11 mouse cellular contexts compared by ENCODE assay signal in genomic region chr6:144361267-144362038, GRCm38 (mm10).
DNase-seq lines count a peak whose midpoint lies in the region; ATAC-seq and TF ChIP-seq lines count a peak whose summit lies in the region.
"Had no signal": no experiment of that assay in that cellular context is flagged by ENCODE, and none has a peak within 500 bp of the region (broad histone marks: within the 10 kb centered on the region; RNA-seq: fewer than 3 reads in every experiment).

No protein-coding gene starts in this region.

- no peak overlapping the region for H3K4me2 ChIP-seq in forebrain, postnatal 0 days (ENCODE audit: low read depth)
- no peak overlapping the region for H3K4me2 ChIP-seq in kidney, embryonic 15.5 days
- H3K4me2 ChIP-seq in limb, embryonic 12.5 days = peak overlapping the region; percentile 17
- H3K4me2 ChIP-seq: hindbrain, embryonic 15.5 days had no signal

- H3K9ac ChIP-seq in forebrain, postnatal 0 days = no peak overlapping the region
- H3K9ac ChIP-seq in kidney, embryonic 15.5 days = no peak overlapping the region
- H3K9ac ChIP-seq in limb, embryonic 12.5 days (replicated peaks) = no peak overlapping the region
- H3K9ac ChIP-seq: hindbrain, embryonic 15.5 days had no signal

- intact Hi-C loops in left cerebral cortex, postnatal 4 days (cut with DNase I) = no loop called here

- peaks cover 20% of the 10 kb centered on the region for H3K4me1 ChIP-seq in forebrain, embryonic 10.5 days
- H3K4me1 ChIP-seq in forebrain, postnatal 0 days (ENCODE audit: insufficient read depth) = no peaks in the 10 kb centered on the region; the same call in 1 of the 2 replicates
- H3K4me1 ChIP-seq in kidney, embryonic 15.5 days = peaks cover 14% of the 10 kb centered on the region
- H3K4me1 ChIP-seq in kidney, adult 2 months (ENCODE audit: control insufficient read depth, insufficient read depth, low read length) = no peaks in the 10 kb centered on the region
- peaks cover 14% of the 10 kb centered on the region for H3K4me1 ChIP-seq in limb, embryonic 12.5 days (replicated peaks)

- H3K27ac ChIP-seq in forebrain, embryonic 10.5 days = peak overlapping the region; percentile 76
- no peak overlapping the region for H3K27ac ChIP-seq in forebrain, postnatal 0 days (ENCODE audit: low read depth, low read length)
- H3K27ac ChIP-seq in kidney, embryonic 15.5 days = no peak overlapping the region
- no peak overlapping the region for H3K27ac ChIP-seq in kidney, adult 2 months (ENCODE audit: insufficient read depth, low read depth, low read length)
- H3K27ac ChIP-seq in limb, embryonic 12.5 days = 0 out of 2 replicates have a peak overlapping the region, but pooled peaks have one; percentile 23
- H3K27ac ChIP-seq: hindbrain, embryonic 15.5 days had no signal

- no peaks in the 10 kb centered on the region for H3K27me3 ChIP-seq in forebrain, embryonic 10.5 days (ENCODE audit: poor library complexity, severe bottlenecking)
- no peaks in the 10 kb centered on the region for H3K27me3 ChIP-seq in forebrain, postnatal 0 days (ENCODE audit: insufficient read depth, low read length)
- no peaks in the 10 kb centered on the region for H3K27me3 ChIP-seq in kidney, embryonic 15.5 days
- H3K27me3 ChIP-seq in kidney, adult 2 months (replicated peaks; ENCODE audit: control insufficient read depth, insufficient read depth, low read length) = no peaks in the 10 kb centered on the region
- H3K27me3 ChIP-seq in limb, embryonic 12.5 days = no peaks in the 10 kb centered on the region
- H3K27me3 ChIP-seq: Patski had no signal

- peaks cover 10% of the 10 kb centered on the region; the same call in 1 of the 2 replicates for H3K9me3 ChIP-seq in forebrain, embryonic 10.5 days
- no peaks in the 10 kb centered on the region for H3K9me3 ChIP-seq in forebrain, postnatal 0 days (ENCODE audit: low read length)
- no peaks in the 10 kb centered on the region for H3K9me3 ChIP-seq in kidney, embryonic 15.5 days (replicated peaks)
- H3K9me3 ChIP-seq in limb, embryonic 12.5 days = peaks cover 8% of the 10 kb centered on the region
- H3K9me3 ChIP-seq: hindbrain, embryonic 15.5 days had no signal

- H3K4me3 ChIP-seq in forebrain, embryonic 10.5 days = no peak overlapping the region; the same call in 1 of the 2 replicates
- H3K4me3 ChIP-seq in forebrain, postnatal 0 days (ENCODE audit: low read depth, low read length) = no peak overlapping the region
- H3K4me3 ChIP-seq in kidney, embryonic 15.5 days (replicated peaks) = no peak overlapping the region
- no peak overlapping the region for H3K4me3 ChIP-seq in kidney, adult 2 months (ENCODE audit: insufficient read depth, low read depth, low read length)
- H3K4me3 ChIP-seq in limb, embryonic 12.5 days (replicated peaks) = no peak overlapping the region
- H3K4me3 ChIP-seq: hindbrain, embryonic 15.5 days had no signal

- peak; percentile 44 for DNase-seq in forebrain, embryonic 10.5 days (ENCODE audit: extremely low spot score, low spot score)
- DNase-seq in forebrain, postnatal 0 days = no peak
- DNase-seq in kidney, adult 2 months = no peak
- DNase-seq in ZHBTc4 (ENCODE audit: low read depth, low spot score) = peak; percentile 95
- DNase-seq in thymus, postnatal 0 days (ENCODE audit: low spot score) = no peak
- no peak for DNase-seq in left cerebral cortex, postnatal 4 days
- DNase-seq: right cerebral cortex, postnatal 25 days had no signal

- no peaks in the 10 kb centered on the region for H3K36me3 ChIP-seq in forebrain, embryonic 10.5 days (replicated peaks)
- H3K36me3 ChIP-seq in forebrain, postnatal 0 days (ENCODE audit: insufficient read depth) = no peaks in the 10 kb centered on the region
- H3K36me3 ChIP-seq in kidney, embryonic 15.5 days = no peaks in the 10 kb centered on the region
- no peaks in the 10 kb centered on the region for H3K36me3 ChIP-seq in kidney, adult 2 months (ENCODE audit: control insufficient read depth, insufficient read depth, low read length)
- H3K36me3 ChIP-seq in limb, embryonic 12.5 days = peaks cover 6% of the 10 kb centered on the region; the same call in 1 of the 2 replicates
- H3K36me3 ChIP-seq: hindbrain, embryonic 15.5 days had no signal

- ATAC-seq in forebrain, postnatal 0 days = no peak
- ATAC-seq in kidney, embryonic 15.5 days (replicated peaks; ENCODE audit: low FRiP score) = peak; percentile 66; the same call in 1 of the 2 replicates
- no peak for ATAC-seq in limb, embryonic 12.5 days (ENCODE audit: insufficient number of reproducible peaks, insufficient read depth, low FRiP score, low TSS enrichment, low read depth)
- ATAC-seq: Patski had no signal

- 7% methylated on average over 5 of the region's 5 CpGs for WGBS in forebrain, embryonic 10.5 days
- 15% methylated on average over 5 of the region's 5 CpGs for WGBS in forebrain, postnatal 0 days
- WGBS in kidney, embryonic 15.5 days = 16% methylated on average over 5 of the region's 5 CpGs
- WGBS in kidney, adult 2 months = 29% methylated on average over 5 of the region's 5 CpGs
- 6% methylated on average over 5 of the region's 5 CpGs for WGBS in limb, embryonic 12.5 days

- no peak for TF ChIP-seq POLR2A in kidney, adult 2 months (IDR thresholded peaks at IDR 0.05; ENCODE audit: low read depth, low read length)

- no peak for TF ChIP-seq CTCF in forebrain, postnatal 0 days (IDR thresholded peaks at IDR 0.05; ENCODE audit: low read depth)
- no peak for TF ChIP-seq CTCF in kidney, adult 2 months (conservative IDR thresholded peaks at IDR 0.05; ENCODE audit: insufficient read depth, insufficient read length, low read depth, low read length)

Comparison
In these comparisons a context has a peak if more than half of its experiments do, and no peak if none do; other contexts are left out.
1. DNase-seq: peak in forebrain, embryonic 10.5 days (single experiment) and ZHBTc4 (single experiment); none in forebrain, postnatal 0 days (single experiment), kidney, adult 2 months (single experiment), thymus, postnatal 0 days (single experiment) and left cerebral cortex, postnatal 4 days (single experiment).
2. H3K27ac ChIP-seq: peak in forebrain, embryonic 10.5 days (single experiment) and limb, embryonic 12.5 days (single experiment); none in forebrain, postnatal 0 days (single experiment), kidney, embryonic 15.5 days (single experiment) and kidney, adult 2 months (single experiment).